Mouse (Mus musculus): ENCODE measurements at regions not wholly inside any gene's neighbourhood (a gene's known extent, or its start where the extent isn't known, plus 50 kb on each side); places are given as distances from the start of the nearest gene placed in this dataset.

DNA sequence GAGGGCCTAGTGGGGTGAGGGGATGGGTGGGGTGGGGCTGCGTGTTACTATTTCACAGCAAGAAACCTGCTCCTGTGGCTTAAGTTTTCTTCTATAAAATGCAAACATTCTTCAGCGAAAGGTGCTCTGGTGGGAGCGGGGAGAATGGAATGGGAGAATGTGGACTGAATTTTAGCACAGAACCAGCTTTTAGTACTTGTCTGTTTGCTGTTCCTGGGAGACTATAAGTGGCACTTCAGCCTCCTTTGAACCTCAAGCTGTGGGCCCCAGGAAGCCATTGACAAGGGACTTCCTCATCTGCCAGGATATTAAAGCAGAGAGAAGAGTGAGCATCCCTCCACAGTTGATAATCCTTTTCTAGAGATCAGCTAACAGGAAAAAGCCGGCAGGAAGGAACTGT lies 580.2 kb downstream of the Zfp706 start:
- Histone ChIP-seq H3K4me3 (no peak overlapping the region), H3K9ac (no peak overlapping the region), H3K27ac (no peak overlapping the region), H3K4me2 (replicated peaks) (no peak overlapping the region), H3K36me3 (no peaks in the 10 kb centered on the region), H3K27me3 (no peaks in the 10 kb centered on the region), H3K4me1 (no peaks in the 10 kb centered on the region; the same call in 1 of the 2 replicates), H3K9me3 (no peaks in the 10 kb centered on the region)
- whole genome bisulfite sequencing: 47% methylated on average over 4 of the region's 4 CpGs
- no peak for ATAC-seq (ENCODE audit: insufficient number of reproducible peaks, insufficient read depth, low FRiP score, low TSS enrichment)

- WGBS: 73% methylated on average over 8 of the region's 8 CpGs
- H3K27ac ChIP-seq: no peak overlapping the region
- ATAC-seq (ENCODE audit: insufficient number of reproducible peaks, insufficient read depth, low FRiP score, low TSS enrichment): no peak
These were observed 581.7 kb downstream of the Zfp706 start for GRCm38 (mm10) chr15:36425902-36426301.

GRCm38 (mm10) chr15:36424047-36424446 lies 583.5 kb downstream of the Zfp706 start:
- 90% methylated on average over 8 of the region's 8 CpGs for WGBS

More at GRCm38 (mm10) chr15:36425902-36426301, 581.7 kb downstream of the Zfp706 start:
- Histone ChIP-seq H3K9me3 (no peaks in the 10 kb centered on the region), H3K27me3 (no peaks in the 10 kb centered on the region), H3K36me3 (no peaks in the 10 kb centered on the region), H3K4me1 (no peaks in the 10 kb centered on the region; the same call in 1 of the 2 replicates), H3K4me2 (replicated peaks) (no peak overlapping the region), H3K4me3 (no peak overlapping the region), H3K9ac (no peak overlapping the region)

DNA sequence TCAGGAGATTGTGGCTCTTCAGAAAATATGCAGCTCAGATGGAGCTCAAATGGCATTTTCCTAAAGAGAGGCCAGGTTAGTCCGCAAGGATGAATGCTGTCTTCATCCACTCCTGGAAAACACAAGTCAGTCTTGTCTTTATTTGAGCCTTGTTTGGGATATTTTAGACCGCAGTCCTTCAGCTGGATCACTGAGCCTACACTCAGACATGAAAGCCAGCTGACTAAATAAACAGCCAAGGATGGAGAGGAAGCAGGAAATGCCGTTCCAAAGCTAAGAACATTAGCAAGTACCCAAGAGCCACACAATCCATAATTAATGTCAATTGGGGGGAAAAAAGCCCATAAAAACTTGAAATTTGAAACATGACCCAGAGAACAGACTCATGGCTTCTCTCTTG lies 584.8 kb downstream of the Zfp706 start:
- Histone ChIP-seq H3K27ac (no peak overlapping the region), H3K4me2 (replicated peaks) (no peak overlapping the region), H3K36me3 (no peaks in the 10 kb centered on the region), H3K9ac (no peak overlapping the region), H3K27me3 (no peaks in the 10 kb centered on the region), H3K4me3 (no peak overlapping the region), H3K9me3 (no peaks in the 10 kb centered on the region), H3K4me1 (no peaks in the 10 kb centered on the region; the same call in 1 of the 2 replicates)
- 40% methylated on average over 3 of the region's 3 CpGs for WGBS
- no peak for ATAC-seq (ENCODE audit: insufficient number of reproducible peaks, insufficient read depth, low FRiP score, low TSS enrichment)

More at GRCm38 (mm10) chr15:36424047-36424446, 583.5 kb downstream of the Zfp706 start:
- no peaks in the 10 kb centered on the region for H3K9me3 ChIP-seq
- H3K27ac ChIP-seq: no peak overlapping the region
- H3K4me2 ChIP-seq (replicated peaks): no peak overlapping the region
- no peaks in the 10 kb centered on the region; the same call in 1 of the 2 replicates for H3K4me1 ChIP-seq
- no peaks in the 10 kb centered on the region for H3K27me3 ChIP-seq
- no peak overlapping the region for H3K9ac ChIP-seq
- H3K4me3 ChIP-seq: no peak overlapping the region
- no peak for ATAC-seq (ENCODE audit: insufficient number of reproducible peaks, insufficient read depth, low FRiP score, low TSS enrichment)
- H3K36me3 ChIP-seq: no peaks in the 10 kb centered on the region

- H3K27ac ChIP-seq: no peak overlapping the region
- H3K27me3 ChIP-seq: no peaks in the 10 kb centered on the region
- H3K4me2 ChIP-seq (replicated peaks): no peak overlapping the region
- no peaks in the 10 kb centered on the region for H3K9me3 ChIP-seq
- WGBS: 88% methylated on average over 7 of the region's 7 CpGs
- H3K4me3 ChIP-seq: no peak overlapping the region
- no peak overlapping the region for H3K9ac ChIP-seq
- H3K36me3 ChIP-seq: no peaks in the 10 kb centered on the region
- no peak for ATAC-seq (ENCODE audit: insufficient number of reproducible peaks, insufficient read depth, low FRiP score, low TSS enrichment)
- H3K4me1 ChIP-seq: no peaks in the 10 kb centered on the region
These were observed 587.6 kb downstream of the Zfp706 start for GRCm38 (mm10) chr15:36419943-36420480.

GRCm38 (mm10) chr15:36417426-36417825 lies 590.1 kb downstream of the Zfp706 start:
- Histone ChIP-seq H3K4me3 (no peak overlapping the region), H3K4me1 (no peaks in the 10 kb centered on the region), H3K4me2 (replicated peaks) (no peak overlapping the region), H3K36me3 (no peaks in the 10 kb centered on the region), H3K27ac (no peak overlapping the region), H3K9me3 (no peaks in the 10 kb centered on the region), H3K27me3 (no peaks in the 10 kb centered on the region), H3K9ac (no peak overlapping the region)
- WGBS: 50% methylated on average over 3 of the region's 3 CpGs
- no peak for ATAC-seq (ENCODE audit: insufficient number of reproducible peaks, insufficient read depth, low FRiP score, low TSS enrichment)

- WGBS: 80% methylated on average over 5 of the region's 5 CpGs
These were observed 591.9 kb downstream of the Zfp706 start for GRCm38 (mm10) chr15:36415552-36416249.

DNA sequence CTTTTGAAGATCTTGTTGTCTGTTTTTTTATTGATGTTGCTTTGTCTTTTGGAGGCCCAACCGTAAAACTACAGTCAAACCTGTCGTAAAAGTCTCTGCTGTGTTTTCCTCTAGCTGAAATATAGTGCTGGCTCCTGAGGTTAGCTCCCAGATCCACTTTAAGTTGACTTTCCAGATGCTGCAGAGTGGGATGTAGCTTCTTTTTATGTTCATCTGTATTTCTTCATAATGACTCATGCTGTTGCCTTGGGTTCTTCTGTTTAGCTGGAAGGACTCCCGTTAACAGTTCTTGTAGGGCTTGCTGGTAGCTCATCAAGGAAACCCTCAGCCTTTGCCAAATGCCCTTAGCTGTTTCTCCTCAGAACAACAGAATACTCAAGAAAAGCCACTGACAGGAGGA lies 595.6 kb downstream of the Zfp706 start:
- WGBS: 87% methylated on average over 3 of the region's 3 CpGs
- no peak for ATAC-seq (ENCODE audit: insufficient number of reproducible peaks, insufficient read depth, low FRiP score, low TSS enrichment)
- Histone ChIP-seq H3K9ac (no peak overlapping the region), H3K4me1 (no peaks in the 10 kb centered on the region), H3K4me2 (replicated peaks) (no peak overlapping the region), H3K9me3 (no peaks in the 10 kb centered on the region), H3K27ac (no peak overlapping the region), H3K27me3 (no peaks in the 10 kb centered on the region), H3K4me3 (no peak overlapping the region), H3K36me3 (no peaks in the 10 kb centered on the region)

More at GRCm38 (mm10) chr15:36415552-36416249, 591.9 kb downstream of the Zfp706 start:
- Histone ChIP-seq H3K4me1 (no peaks in the 10 kb centered on the region), H3K27ac (no peak overlapping the region), H3K9ac (no peak overlapping the region), H3K4me2 (replicated peaks) (no peak overlapping the region), H3K9me3 (no peaks in the 10 kb centered on the region), H3K27me3 (no peaks in the 10 kb centered on the region), H3K36me3 (no peaks in the 10 kb centered on the region), H3K4me3 (no peak overlapping the region)
- no peak for ATAC-seq (ENCODE audit: insufficient number of reproducible peaks, insufficient read depth, low FRiP score, low TSS enrichment)

DNA sequence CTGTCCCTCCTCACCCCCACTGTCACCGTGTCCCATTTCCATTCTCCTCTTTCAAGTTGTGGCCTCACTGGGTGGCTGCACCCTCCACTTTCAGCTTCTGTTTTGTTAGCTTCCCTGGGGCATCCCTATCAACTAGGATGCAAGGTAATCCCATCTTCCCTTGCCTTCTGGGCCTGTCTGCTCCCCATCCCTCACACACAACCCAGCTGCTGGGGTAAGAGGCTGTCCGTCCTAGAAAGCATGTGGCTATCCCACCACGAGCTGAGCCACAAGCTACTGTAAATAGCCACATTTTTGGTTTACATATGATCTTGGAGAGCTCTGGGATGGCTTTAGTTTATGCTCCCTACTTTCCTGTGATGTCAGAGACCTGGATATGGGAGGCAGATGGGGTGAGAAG lies 602.1 kb downstream of the Zfp706 start:
- no peak overlapping the region for H3K9ac ChIP-seq
- H3K4me3 ChIP-seq: no peak overlapping the region
- WGBS: 59% methylated on average over 3 of the region's 3 CpGs

GRCm38 (mm10) chr15:36403336-36404119 lies 604.0 kb downstream of the Zfp706 start:
- Histone ChIP-seq H3K27me3 (no peaks in the 10 kb centered on the region), H3K9me3 (no peaks in the 10 kb centered on the region), H3K36me3 (no peaks in the 10 kb centered on the region), H3K4me2 (replicated peaks) (no peak overlapping the region), H3K4me1 (peaks cover 13% of the 10 kb centered on the region), H3K27ac (no peak overlapping the region), H3K4me3 (no peak overlapping the region), H3K9ac (no peak overlapping the region)
- WGBS: 79% methylated on average over 6 of the region's 6 CpGs
- no peak for ATAC-seq (ENCODE audit: insufficient number of reproducible peaks, insufficient read depth, low FRiP score, low TSS enrichment)

More for the DNA sequence above, 602.1 kb downstream of the Zfp706 start:
- Histone ChIP-seq H3K4me2 (replicated peaks) (no peak overlapping the region), H3K9me3 (no peaks in the 10 kb centered on the region), H3K27me3 (no peaks in the 10 kb centered on the region), H3K4me1 (0 out of 2 replicates have a peak, but pooled peaks cover under 1% of the 10 kb centered on the region), H3K27ac (no peak overlapping the region), H3K36me3 (no peaks in the 10 kb centered on the region)
- ATAC-seq (ENCODE audit: insufficient number of reproducible peaks, insufficient read depth, low FRiP score, low TSS enrichment): no peak

DNA sequence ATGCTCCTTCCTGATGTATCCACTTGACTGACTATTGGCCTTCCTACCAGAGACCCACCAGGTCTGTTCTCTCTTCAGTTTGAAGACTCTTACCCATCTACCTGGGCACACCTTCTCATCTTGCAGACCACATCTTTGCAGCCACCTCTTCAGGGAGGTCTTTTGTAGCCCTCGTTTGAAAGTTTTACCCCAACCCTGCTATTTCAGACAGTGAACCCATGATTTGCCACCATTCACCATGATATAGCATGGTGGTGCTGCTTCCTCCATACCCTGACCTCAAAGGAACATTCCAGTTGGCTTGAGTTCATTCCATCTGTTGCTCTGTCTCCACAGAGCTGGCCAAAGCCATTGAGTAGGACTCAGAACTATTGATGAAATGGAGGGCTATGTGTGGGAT lies 605.5 kb downstream of the Zfp706 start:
- WGBS: 88% methylated on average over 1 of the region's 1 CpGs
- Histone ChIP-seq H3K27ac (no peak overlapping the region), H3K27me3 (no peaks in the 10 kb centered on the region), H3K36me3 (no peaks in the 10 kb centered on the region), H3K9ac (no peak overlapping the region), H3K9me3 (no peaks in the 10 kb centered on the region), H3K4me1 (peaks cover 13% of the 10 kb centered on the region), H3K4me3 (no peak overlapping the region), H3K4me2 (replicated peaks) (no peak overlapping the region)
- ATAC-seq (ENCODE audit: insufficient number of reproducible peaks, insufficient read depth, low FRiP score, low TSS enrichment): no peak

Data from embryonic facial prominence, embryonic 12.5 days (tissue).